Mouse (Mus musculus) megakaryocyte progenitor cell, adult 5-6 weeks (primary cell): Measurements from ENCODE around the gene Gm20388. TPM values are rescaled to one million over a fixed set of nuclear protein-coding genes. Genes with fewer than 3 reads are reported as not detected.

Experiments used
- ATAC-seq: replicated peaks from 2 replicates; pipeline ENCODE4 v1.8.0; 2016; ENCODE audit warnings: mild to moderate bottlenecking, moderate TSS enrichment, inconsistent platforms; ENCODE audit not compliant: poor library complexity
- total RNA-seq, 2 experiments: library from RNA; stranded (forward) in 1 of 2; stranded (reverse) in 1 of 2; fragments of 157-497, 149-512 nt in 1 of 2; fragments of 200-1000 nt in 1 of 2; gene quantifications; 2 replicates each; pipeline versions ENCODE4 v1.2.3 to v1.2.4; 2015 to 2017

The Gm20388 gene
- total RNA-seq, 2 experiments from 2014 or later, result 18.6 TPM; not detected in 1

GRCm38 (mm10) chr8:121901498-121902236, 1991.0 kb downstream of the Gm20388 start:
- no peak for ATAC-seq

GRCm38 (mm10) chr8:121903977-121904376, 1993.3 kb downstream of the Gm20388 start:
- no peak for ATAC-seq

- no peak for ATAC-seq
Observed at GRCm38 (mm10) chr8:121904999-121905398, 1994.4 kb downstream of the Gm20388 start.

- no peak for ATAC-seq
Observed at GRCm38 (mm10) chr8:121905420-121905819, 1994.8 kb downstream of the Gm20388 start.

GRCm38 (mm10) chr8:121905864-121906263, 1995.2 kb downstream of the Gm20388 start:
- ATAC-seq, result no peak

GRCm38 (mm10) chr8:121906542-121907512, 1996.2 kb downstream of the Gm20388 start:
- ATAC-seq, result peak; percentile 23

- peak; percentile 78 for ATAC-seq
Observed at GRCm38 (mm10) chr8:121907587-121908248, 1997.1 kb downstream of the Gm20388 start, which contains the start of gene Slc7a5. TSS of gene Slc7a5 (minus strand) at chr8:121907694.

- ATAC-seq, result no peak
Observed at GRCm38 (mm10) chr8:121908378-121909147, 1997.9 kb downstream of the Gm20388 start.

- no peak for ATAC-seq
Observed at GRCm38 (mm10) chr8:121909148-121909541, 1998.5 kb downstream of the Gm20388 start.

GRCm38 (mm10) chr8:121909663-121910062, 1999.0 kb downstream of the Gm20388 start:
- ATAC-seq, result 0 out of 2 replicates have a peak, but pooled peaks have one; percentile 14

- ATAC-seq, result no peak
Observed at GRCm38 (mm10) chr8:121911400-121911799, 2000.8 kb downstream of the Gm20388 start.

- ATAC-seq, result no peak
Observed at GRCm38 (mm10) chr8:121911987-121912386, 2001.3 kb downstream of the Gm20388 start.

GRCm38 (mm10) chr8:121912831-121913230, 2002.2 kb downstream of the Gm20388 start:
- ATAC-seq, result no peak

GRCm38 (mm10) chr8:121913378-121913777, 2002.7 kb downstream of the Gm20388 start:
- no peak for ATAC-seq

GRCm38 (mm10) chr8:121919158-121919557, 2008.5 kb downstream of the Gm20388 start:
- no peak for ATAC-seq

- ATAC-seq, result peak; percentile 88
Observed at GRCm38 (mm10) chr8:121919731-121920130, 2009.1 kb downstream of the Gm20388 start.

- ATAC-seq, result 0 out of 2 replicates have a peak, but pooled peaks have one; percentile 10
Observed at GRCm38 (mm10) chr8:121921582-121921981, 2010.9 kb downstream of the Gm20388 start.

GRCm38 (mm10) chr8:121922101-121922500, 2011.5 kb downstream of the Gm20388 start:
- no peak for ATAC-seq

GRCm38 (mm10) chr8:121924681-121925080, 2014.0 kb downstream of the Gm20388 start:
- no peak for ATAC-seq

- ATAC-seq, result peak; percentile 77
Observed at GRCm38 (mm10) chr8:121925624-121926023, 2015.0 kb downstream of the Gm20388 start.
